Comparison of ENCODE assay signal across 21 mouse cellular contexts in the genomic region with DNA sequence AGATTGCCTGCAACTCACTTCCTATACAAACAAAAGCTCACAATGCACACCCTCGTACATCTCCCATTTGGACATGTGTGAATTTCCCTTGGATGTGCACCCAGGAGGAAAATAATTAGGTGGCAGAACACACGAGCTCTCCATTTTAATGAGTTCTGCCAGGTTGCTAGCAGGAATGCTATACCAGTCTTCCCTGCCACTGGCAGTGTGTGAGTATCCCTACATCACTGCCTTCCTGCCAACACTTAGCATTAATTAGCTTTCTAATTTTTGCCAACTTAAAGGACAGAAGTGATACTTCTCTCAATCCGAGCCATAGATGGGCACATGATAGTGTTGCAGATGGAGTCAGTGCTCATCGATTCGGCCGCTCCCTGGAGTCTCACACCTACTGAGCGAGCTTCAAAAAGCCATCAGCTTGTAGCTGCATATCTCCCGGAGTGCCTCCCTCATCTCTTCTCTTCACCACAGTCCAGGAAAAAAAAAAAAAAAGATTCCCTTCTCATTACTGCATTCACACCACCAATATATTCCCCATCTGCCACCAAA. TPM values are rescaled to one million over a fixed set of nuclear protein-coding genes. Genes with fewer than 3 reads are reported as not detected.
"Had no signal": no experiment of that assay in that cellular context is flagged by ENCODE, and none has a peak within 500 bp of the region (broad histone marks: within the 10 kb centered on the region; RNA-seq: fewer than 3 reads in every experiment).

No protein-coding gene starts in this region.

- H3K4me1 ChIP-seq: kidney, embryonic 15.5 days; limb, embryonic 10.5 days; liver, embryonic 15.5 days; megakaryocyte, embryonic 14.5 days; midbrain, embryonic 12.5 days; neural tube, embryonic 12.5 days had no signal

- H3K4me3 ChIP-seq: kidney, embryonic 15.5 days; left cerebral cortex, adult 2 months; limb, embryonic 10.5 days; liver, embryonic 15.5 days; megakaryocyte, embryonic 14.5 days; midbrain, embryonic 12.5 days; neural tube, embryonic 12.5 days had no signal

- H3K9ac ChIP-seq: kidney, embryonic 15.5 days; liver, embryonic 15.5 days; lung, embryonic 14.5 days; midbrain, embryonic 12.5 days; neural tube, embryonic 12.5 days had no signal

- H3K9me3 ChIP-seq: limb, embryonic 10.5 days; liver, embryonic 15.5 days; midbrain, embryonic 12.5 days; neural tube, embryonic 12.5 days had no signal

- H3K27me3 ChIP-seq: kidney, embryonic 15.5 days; liver, embryonic 15.5 days; midbrain, embryonic 12.5 days; neural tube, embryonic 12.5 days had no signal

- H3K27ac ChIP-seq: kidney, embryonic 15.5 days; left cerebral cortex, adult 2 months; limb, embryonic 10.5 days; liver, embryonic 15.5 days; macrophage; midbrain, embryonic 12.5 days; neural tube, embryonic 12.5 days had no signal

- ATAC-seq: intestine, embryonic 16.5 days had no signal

- H3K36me3 ChIP-seq: kidney, embryonic 15.5 days; limb, embryonic 10.5 days; liver, embryonic 15.5 days; midbrain, embryonic 12.5 days; neural tube, embryonic 12.5 days had no signal

- H3K4me2 ChIP-seq: kidney, embryonic 15.5 days; liver, embryonic 11.5 days; liver, embryonic 15.5 days; lung, embryonic 14.5 days; midbrain, embryonic 12.5 days; neural tube, embryonic 12.5 days had no signal

- DNase-seq: kidney, adult 2 months; kidney, postnatal 14 days; lung, embryonic 14.5 days; lung, postnatal 10 days; right cerebral cortex, postnatal 4 days; spleen, adult 18-20 months had no signal

RNA-seq across cellular contexts. Expression of a gene that starts 48.3 kb away (rescaled TPM):
- total RNA-seq: layer of hippocampus, adult 8-10 months; layer of hippocampus, postnatal 14 days; left cerebral cortex, adult 2 months; left cerebral cortex, postnatal 14 days had no signal
- polyA plus RNA-seq: kidney, embryonic 15.5 days; limb, embryonic 10.5 days; limb, embryonic 14.5 days; liver, embryonic 11.5 days; liver, embryonic 15.5 days; lung, embryonic 14.5 days; midbrain, embryonic 12.5 days; neural tube, embryonic 12.5 days; stomach, embryonic 16.5 days had no signal
